Mouse (Mus musculus) limb, embryonic 14.5 days (tissue): ENCODE results near the gene Snx7. TPM values are rescaled to one million over a fixed set of nuclear protein-coding genes. Genes with fewer than 3 reads are reported as not detected.

Experiments used
- ATAC-seq: fragments of 200-750 bp; cut with Nextera tagmentation; 2 replicates; pipeline ENCODE4 v1.8.0; 2017; ENCODE audit warnings: low read depth, moderate number of reproducible peaks, moderate TSS enrichment; ENCODE audit not compliant: low FRiP score
- DNase-seq: peaks from one replicate; pipeline ENCODE4 v3.0.0-alpha.2; 2015; ENCODE audit warnings: low spot score
- H3K27ac ChIP-seq: fragments of 300-500 bp; sonication (generic); replicated peaks from 2 replicates; pipeline ENCODE4 v1.5.1; 2014; ENCODE audit warnings: low read depth, mild to moderate bottlenecking, low read length, moderate library complexity, mixed read lengths
- H3K27me3 ChIP-seq: fragments of 300-500 bp; sonication (generic); 2 replicates; pipeline ENCODE4 v1.6.1; 2014; ENCODE audit warnings: low read length, mixed read lengths; ENCODE audit not compliant: control insufficient read depth, insufficient read depth
- H3K36me3 ChIP-seq: fragments of 300-500 bp; sonication (generic); 2 replicates; pipeline ENCODE4 v1.6.1; 2014; ENCODE audit warnings: mild to moderate bottlenecking, low read length, moderate library complexity, mixed read lengths; ENCODE audit not compliant: control insufficient read depth, insufficient read depth
- H3K4me1 ChIP-seq: fragments of 300-500 bp; sonication (generic); 2 replicates; pipeline ENCODE4 v1.6.1; 2014; ENCODE audit warnings: antibody characterized with exemption, low read length, mixed read lengths; ENCODE audit not compliant: control insufficient read depth, insufficient read depth
- H3K4me2 ChIP-seq: fragments of 300-500 bp; sonication (generic); replicated peaks from 2 replicates; pipeline ENCODE4 v1.6.1; 2014; ENCODE audit warnings: low read depth, mild to moderate bottlenecking, low read length, moderate library complexity; ENCODE audit not compliant: severe bottlenecking
- H3K4me3 ChIP-seq: fragments of 300-500 bp; sonication (generic); replicated peaks from 2 replicates; pipeline ENCODE4 v1.5.1; 2014; ENCODE audit warnings: low read length
- H3K9ac ChIP-seq: fragments of 300-500 bp; sonication (generic); 2 replicates; pipeline ENCODE4 v1.6.1; 2014; ENCODE audit warnings: mild to moderate bottlenecking, low read depth, low read length, moderate library complexity; ENCODE audit not compliant: severe bottlenecking
- H3K9me3 ChIP-seq: fragments of 300-500 bp; sonication (generic); 2 replicates; pipeline ENCODE4 v1.6.1; 2016; ENCODE audit warnings: low read length; ENCODE audit not compliant: control insufficient read depth
- POLR2A ChIP-seq: fragments of 200-500 bp; IDR thresholded peaks from 2 replicates; pipeline ENCODE4 v1.8.0; 2012; ENCODE audit warnings: inconsistent platforms, mild to moderate bottlenecking, moderate library complexity, borderline replicate concordance; ENCODE audit not compliant: insufficient read depth, insufficient read length; ENCODE audit errors: extremely low read depth
- WGBS: fragments of 180-500 bp; shearing (Covaris S2); extraction: QIAGEN DNeasy Blood & Tissue Kit; methylation state at CpG from one replicate; pipeline ENCODE4 v1.1.7; 2014; 5-methylcytosine and 5-hydroxymethylcytosine counted together
- polyA plus RNA-seq, 2 experiments: library from polyadenylated mRNA; depleted of rRNA in 1 of 2; stranded (reverse) in 1 of 2; unstranded in 1 of 2; fragments of >200 nt; fragmentation: Nextera tagmentation in 1 of 2; extraction: Ambion mirVana in 1 of 2; gene quantifications; 2 replicates each; pipeline versions ENCODE4 v1.2.1 to v1.2.3; 2012 to 2014

The Snx7 gene
- polyA plus RNA-seq, 2 experiments = 23.4 to 38.3 TPM

GRCm38 (mm10) chr3:117861977-117862434 lies 6.7 kb downstream of the Snx7 start:
- no peak overlapping the region for H3K27ac ChIP-seq
- no peak overlapping the region for H3K4me2 ChIP-seq
- H3K27me3 ChIP-seq = no peaks in the 10 kb centered on the region
- WGBS = 86% methylated on average over 6 of the region's 6 CpGs
- H3K36me3 ChIP-seq = no peaks in the 10 kb centered on the region
- ATAC-seq (no peak), DNase-seq (no peak)
- no peak for TF ChIP-seq POLR2A
- no peak overlapping the region for H3K4me3 ChIP-seq
- H3K9me3 ChIP-seq = peaks cover 6% of the 10 kb centered on the region; the same call in 1 of the 2 replicates
- H3K9ac ChIP-seq = no peak overlapping the region
- no peaks in the 10 kb centered on the region; the same call in 1 of the 2 replicates for H3K4me1 ChIP-seq

GRCm38 (mm10) chr3:117858996-117859395 lies 9.7 kb downstream of the Snx7 start:
- ATAC-seq (no peak), DNase-seq (no peak)
- no peak for TF ChIP-seq POLR2A
- peaks cover 6% of the 10 kb centered on the region; the same call in 1 of the 2 replicates for H3K9me3 ChIP-seq
- H3K9ac ChIP-seq = no peak overlapping the region
- WGBS = 89% methylated on average over 3 of the region's 3 CpGs
- H3K4me3 ChIP-seq = no peak overlapping the region
- no peaks in the 10 kb centered on the region for H3K36me3 ChIP-seq
- no peaks in the 10 kb centered on the region for H3K4me1 ChIP-seq
- no peaks in the 10 kb centered on the region for H3K27me3 ChIP-seq
- no peak overlapping the region for H3K4me2 ChIP-seq
- H3K27ac ChIP-seq = no peak overlapping the region

GRCm38 (mm10) chr3:117853729-117854128 lies 15.0 kb downstream of the Snx7 start:
- Histone ChIP-seq H3K4me3 (no peak overlapping the region), H3K9me3 (no peaks in the 10 kb centered on the region), H3K27me3 (no peaks in the 10 kb centered on the region), H3K9ac (no peak overlapping the region), H3K4me2 (no peak overlapping the region), H3K4me1 (no peaks in the 10 kb centered on the region), H3K36me3 (no peaks in the 10 kb centered on the region), H3K27ac (no peak overlapping the region)
- DNase-seq = no peak
- ATAC-seq = no peak
- no peak for TF ChIP-seq POLR2A
- WGBS = 40% methylated on average over 3 of the region's 3 CpGs

- no peak overlapping the region for H3K4me3 ChIP-seq
- ATAC-seq (no peak), DNase-seq (no peak)
- no peaks in the 10 kb centered on the region for H3K36me3 ChIP-seq
- H3K27me3 ChIP-seq = no peaks in the 10 kb centered on the region
- H3K4me1 ChIP-seq = no peaks in the 10 kb centered on the region
- no peak overlapping the region for H3K4me2 ChIP-seq
- H3K27ac ChIP-seq = no peak overlapping the region
- TF ChIP-seq POLR2A = no peak
- H3K9me3 ChIP-seq = no peaks in the 10 kb centered on the region
- WGBS = 79% methylated on average over 3 of the region's 3 CpGs
- H3K9ac ChIP-seq = no peak overlapping the region
These were observed 16.7 kb downstream of the Snx7 start for GRCm38 (mm10) chr3:117852054-117852361.

DNA sequence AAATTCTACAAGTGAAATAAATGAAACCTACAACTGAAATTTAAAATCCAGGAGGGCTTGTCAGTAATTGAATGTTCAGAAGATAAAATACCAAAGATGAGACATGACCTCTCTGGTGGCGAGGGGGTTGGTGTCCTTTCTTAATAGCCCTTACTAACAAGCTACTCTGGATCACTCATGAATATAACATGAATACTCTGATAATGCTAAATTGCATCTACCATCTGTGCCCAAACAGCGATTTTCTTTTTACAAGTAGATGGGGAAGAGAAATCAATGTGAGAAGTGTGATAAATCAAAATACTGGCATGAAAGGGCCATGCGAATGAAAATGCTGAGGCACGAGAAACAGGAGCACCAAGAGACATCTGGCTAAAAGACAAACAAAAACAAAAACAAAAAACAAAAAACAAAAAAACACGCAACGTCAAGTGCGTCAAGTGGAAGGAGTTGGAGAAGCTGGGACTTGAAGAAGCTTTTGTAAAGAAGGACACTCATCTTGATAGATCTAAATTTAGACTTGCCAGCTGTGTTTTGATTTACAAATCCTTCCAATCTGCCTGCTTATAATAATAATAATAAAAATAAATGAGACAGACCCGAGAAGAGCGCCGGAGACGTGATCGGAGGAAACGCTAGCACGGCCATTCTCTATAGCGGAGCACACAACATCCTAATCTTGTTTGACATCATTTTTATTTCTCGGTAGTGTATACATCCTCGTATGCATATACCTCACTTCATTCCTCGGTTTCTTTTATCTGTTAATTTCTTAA lies 17.3 kb downstream of the Snx7 start:
- H3K9me3 ChIP-seq = no peaks in the 10 kb centered on the region
- DNase-seq (no peak), ATAC-seq (no peak)
- no peak overlapping the region for H3K27ac ChIP-seq
- H3K4me2 ChIP-seq = no peak overlapping the region
- H3K4me3 ChIP-seq = no peak overlapping the region
- H3K36me3 ChIP-seq = no peaks in the 10 kb centered on the region
- H3K4me1 ChIP-seq = no peaks in the 10 kb centered on the region
- 94% methylated on average over 18 of the region's 18 CpGs for WGBS
- TF ChIP-seq POLR2A = no peak
- no peak overlapping the region for H3K9ac ChIP-seq
- H3K27me3 ChIP-seq = no peaks in the 10 kb centered on the region
